Mouse (Mus musculus) hindbrain, embryonic 14.5 days (tissue): ENCODE measurements at regions not wholly inside any gene's neighbourhood (a gene's known extent, or its start where the extent isn't known, plus 50 kb on each side); places are given as distances from the start of the nearest gene placed in this dataset.

Experiments
- ATAC-seq: fragments of 200-750 bp; cut with Nextera tagmentation; 2 replicates; pipeline ENCODE4 v1.8.0; 2017; ENCODE audit warnings: moderate number of reproducible peaks, mild to moderate bottlenecking, moderate TSS enrichment, moderate library complexity; ENCODE audit not compliant: low FRiP score
- DNase-seq: peaks from one replicate; pipeline ENCODE4 v3.0.0-alpha.2; 2015; ENCODE audit warnings: low spot score
- H3K27ac ChIP-seq: fragments of 300-500 bp; sonication (generic); 2 replicates; pipeline ENCODE4 v1.5.1; 2014; ENCODE audit warnings: mild to moderate bottlenecking, moderate library complexity
- H3K27me3 ChIP-seq: fragments of 300-500 bp; sonication (generic); 2 replicates; pipeline ENCODE4 v1.6.1; 2014; ENCODE audit warnings: mild to moderate bottlenecking, low read length, mixed read lengths; ENCODE audit not compliant: control insufficient read depth, insufficient read depth
- H3K36me3 ChIP-seq: fragments of 300-500 bp; sonication (generic); replicated peaks from 2 replicates; pipeline ENCODE4 v1.6.1; 2014; ENCODE audit not compliant: control insufficient read depth, insufficient read depth
- H3K4me1 ChIP-seq: fragments of 300-500 bp; sonication (generic); replicated peaks from 2 replicates; pipeline ENCODE4 v1.6.1; 2014; ENCODE audit warnings: antibody characterized with exemption, low read length, mixed read lengths; ENCODE audit not compliant: control insufficient read depth, insufficient read depth
- H3K4me2 ChIP-seq: fragments of 300-500 bp; sonication (generic); replicated peaks from 2 replicates; pipeline ENCODE4 v1.6.1; 2014; ENCODE audit warnings: mild to moderate bottlenecking, moderate library complexity
- H3K4me3 ChIP-seq: fragments of 300-500 bp; sonication (generic); replicated peaks from 2 replicates; pipeline ENCODE4 v1.5.1; 2014; ENCODE audit warnings: mild to moderate bottlenecking, low read length
- H3K9ac ChIP-seq: fragments of 300-500 bp; sonication (generic); 2 replicates; pipeline ENCODE4 v1.6.1; 2014
- H3K9me3 ChIP-seq: fragments of 300-500 bp; sonication (generic); 2 replicates; pipeline ENCODE4 v1.6.1; 2016; ENCODE audit warnings: low read length; ENCODE audit not compliant: control insufficient read depth
- WGBS: fragments of 180-500 bp; shearing (Covaris S2); extraction: QIAGEN DNeasy Blood & Tissue Kit; methylation state at CpG from one replicate; pipeline ENCODE4 v1.1.7; 2014; 5-methylcytosine and 5-hydroxymethylcytosine counted together

GRCm38 (mm10) chr14:74511521-74511920, 129.1 kb upstream of the Htr2a start:
- Histone ChIP-seq H3K9ac (no peak overlapping the region), H3K27me3 (no peaks in the 10 kb centered on the region), H3K9me3 (no peaks in the 10 kb centered on the region), H3K36me3 (no peaks in the 10 kb centered on the region), H3K27ac (no peak overlapping the region), H3K4me2 (no peak overlapping the region), H3K4me1 (no peaks in the 10 kb centered on the region), H3K4me3 (no peak overlapping the region)
- DNase-seq (no peak), ATAC-seq (no peak)
- 88% methylated on average over 2 of the region's 2 CpGs for WGBS

DNA sequence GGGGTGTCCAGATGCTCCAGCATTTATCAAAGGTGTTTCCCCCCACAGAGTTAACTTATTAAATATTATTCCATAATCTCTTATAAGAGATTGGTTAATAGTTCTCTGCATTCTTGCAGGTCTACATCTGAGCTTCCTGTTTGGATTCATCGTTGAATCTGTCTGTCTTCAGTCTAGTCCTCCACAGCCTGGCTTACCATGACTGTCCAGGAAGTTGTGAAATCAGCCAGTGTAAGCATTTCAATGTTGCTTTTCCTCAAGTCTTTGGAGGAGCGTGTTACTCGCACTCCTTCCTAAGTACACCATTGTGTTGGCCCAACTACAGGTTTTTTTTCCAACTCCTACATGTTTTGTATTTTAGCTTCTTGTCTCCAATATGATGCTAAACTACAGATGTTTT, 124.2 kb upstream of the Htr2a start:
- 94% methylated on average over 3 of the region's 3 CpGs for WGBS
- no peaks in the 10 kb centered on the region for H3K36me3 ChIP-seq

DNA sequence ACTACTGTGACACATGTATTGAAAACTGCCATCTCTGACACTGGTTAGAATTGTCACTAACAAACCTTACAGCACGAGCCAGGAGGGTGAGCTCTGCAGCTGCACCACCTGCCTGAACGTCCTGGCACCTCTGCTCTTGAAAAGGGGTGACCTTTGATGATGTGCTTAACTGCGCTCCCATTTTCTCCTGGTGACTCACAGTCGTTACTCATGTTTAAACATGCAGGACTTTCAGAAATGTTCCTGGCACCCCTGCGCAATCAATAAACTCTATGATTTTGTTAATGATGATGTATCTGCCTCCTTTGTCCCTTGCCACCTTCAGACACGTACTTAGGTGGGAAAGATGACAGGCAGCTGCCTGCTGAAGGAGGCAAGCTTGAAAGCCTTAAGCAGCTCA, 121.1 kb upstream of the Htr2a start:
- ATAC-seq, result no peak
- no peak overlapping the region for H3K4me3 ChIP-seq
- no peak for DNase-seq
- WGBS, result 78% methylated on average over 6 of the region's 6 CpGs
- H3K4me1 ChIP-seq, result no peaks in the 10 kb centered on the region
- H3K27ac ChIP-seq, result no peak overlapping the region
- H3K36me3 ChIP-seq, result no peaks in the 10 kb centered on the region
- no peak overlapping the region for H3K9ac ChIP-seq
- H3K4me2 ChIP-seq, result no peak overlapping the region
- H3K9me3 ChIP-seq, result no peaks in the 10 kb centered on the region
- no peaks in the 10 kb centered on the region for H3K27me3 ChIP-seq

More for the DNA sequence above, 124.2 kb upstream of the Htr2a start:
- DNase-seq (no peak), ATAC-seq (no peak)
- H3K4me3 ChIP-seq, result no peak overlapping the region
- no peak overlapping the region for H3K4me2 ChIP-seq
- H3K4me1 ChIP-seq, result no peaks in the 10 kb centered on the region
- H3K9ac ChIP-seq, result no peak overlapping the region
- no peaks in the 10 kb centered on the region for H3K27me3 ChIP-seq
- H3K27ac ChIP-seq, result no peak overlapping the region
- no peaks in the 10 kb centered on the region for H3K9me3 ChIP-seq

DNA sequence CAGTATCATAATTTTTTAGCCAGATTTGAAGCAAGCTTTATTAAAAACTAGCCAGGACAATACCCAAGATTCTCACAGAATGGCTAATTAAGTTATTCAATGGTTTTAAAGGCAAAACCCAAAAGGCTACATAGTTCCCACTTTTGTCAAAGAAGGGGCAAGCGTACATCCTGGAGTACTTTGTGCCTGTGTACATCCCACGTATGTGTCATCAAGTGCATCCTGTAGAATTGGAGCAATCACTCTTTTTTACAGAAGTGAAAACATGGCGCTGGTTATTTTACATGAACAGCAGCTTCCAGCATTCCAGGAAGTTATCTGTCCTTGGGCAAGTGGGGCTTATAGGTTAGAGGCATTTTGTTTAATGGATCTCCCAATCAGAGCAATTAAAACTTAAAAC, 119.0 kb upstream of the Htr2a start:
- no peak overlapping the region for H3K27ac ChIP-seq
- no peak overlapping the region for H3K4me3 ChIP-seq
- 89% methylated on average over 3 of the region's 3 CpGs for WGBS
- no peaks in the 10 kb centered on the region for H3K4me1 ChIP-seq
- H3K9ac ChIP-seq, result no peak overlapping the region
- no peak overlapping the region for H3K4me2 ChIP-seq
- no peaks in the 10 kb centered on the region for H3K9me3 ChIP-seq
- H3K36me3 ChIP-seq, result no peaks in the 10 kb centered on the region
- DNase-seq (no peak), ATAC-seq (no peak)
- no peaks in the 10 kb centered on the region for H3K27me3 ChIP-seq

GRCm38 (mm10) chr14:74527246-74527645, 113.4 kb upstream of the Htr2a start:
- ATAC-seq (no peak), DNase-seq (no peak)
- no peaks in the 10 kb centered on the region for H3K9me3 ChIP-seq
- 71% methylated on average over 4 of the region's 4 CpGs for WGBS
- H3K9ac ChIP-seq, result no peak overlapping the region
- no peak overlapping the region for H3K27ac ChIP-seq
- H3K4me3 ChIP-seq, result no peak overlapping the region
- H3K27me3 ChIP-seq, result no peaks in the 10 kb centered on the region
- no peaks in the 10 kb centered on the region for H3K36me3 ChIP-seq
- H3K4me2 ChIP-seq, result no peak overlapping the region
- H3K4me1 ChIP-seq, result no peaks in the 10 kb centered on the region

- H3K27ac ChIP-seq, result no peak overlapping the region
- H3K4me1 ChIP-seq, result no peaks in the 10 kb centered on the region
- ATAC-seq (no peak), DNase-seq (no peak)
- no peaks in the 10 kb centered on the region for H3K27me3 ChIP-seq
- no peaks in the 10 kb centered on the region for H3K9me3 ChIP-seq
- no peak overlapping the region for H3K4me2 ChIP-seq
- no peak overlapping the region for H3K9ac ChIP-seq
- 79% methylated on average over 7 of the region's 7 CpGs for WGBS
- H3K4me3 ChIP-seq, result no peak overlapping the region
- no peaks in the 10 kb centered on the region for H3K36me3 ChIP-seq
These were observed 111.2 kb upstream of the Htr2a start for GRCm38 (mm10) chr14:74529368-74529951.

DNA sequence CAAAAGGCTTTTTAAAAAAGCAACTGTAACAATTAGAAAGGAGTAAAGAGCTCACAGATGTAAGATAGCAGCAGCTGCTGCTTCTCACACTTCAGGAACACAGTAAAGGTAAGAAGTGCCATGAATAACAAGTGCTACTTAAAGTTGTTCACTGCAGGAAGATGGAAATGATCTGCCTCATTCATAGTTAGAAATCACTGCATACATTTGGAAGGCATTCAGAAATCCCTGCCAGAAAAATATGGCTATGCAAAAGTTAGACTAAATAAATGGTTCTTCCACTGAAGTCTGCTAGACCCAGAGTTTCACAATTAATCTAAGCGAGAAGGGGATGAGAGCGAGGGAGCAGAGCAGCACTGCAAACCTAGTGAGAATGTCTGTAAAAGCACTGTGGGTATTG, 102.5 kb upstream of the Htr2a start:
- Histone ChIP-seq H3K9me3 (no peaks in the 10 kb centered on the region), H3K4me3 (no peak overlapping the region), H3K4me2 (no peak overlapping the region), H3K36me3 (no peaks in the 10 kb centered on the region), H3K27me3 (no peaks in the 10 kb centered on the region), H3K27ac (no peak overlapping the region), H3K4me1 (no peaks in the 10 kb centered on the region), H3K9ac (no peak overlapping the region)
- no peak for DNase-seq
- 90% methylated on average over 2 of the region's 2 CpGs for whole genome bisulfite sequencing
- no peak for ATAC-seq

DNA sequence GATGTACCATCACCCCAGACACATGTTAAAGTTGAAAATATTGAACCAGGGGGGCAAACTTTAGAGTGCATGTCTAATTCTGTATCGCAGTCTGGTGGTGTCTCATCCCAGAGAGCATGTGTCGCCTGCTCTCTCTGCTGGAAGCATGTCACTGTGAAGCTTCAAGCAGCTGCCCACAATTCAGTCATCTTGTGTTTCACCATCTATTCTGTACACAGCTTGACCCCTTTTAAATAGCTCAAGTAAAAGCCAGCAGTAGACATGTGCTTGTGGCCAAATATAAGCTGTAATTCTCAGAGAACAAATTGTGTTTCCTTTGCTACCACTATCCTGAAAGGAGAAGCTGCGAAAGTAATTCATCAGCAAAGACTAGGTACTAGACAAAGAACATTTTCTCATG, 96.6 kb upstream of the Htr2a start:
- H3K4me3 ChIP-seq, result no peak overlapping the region
- H3K9ac ChIP-seq, result no peak overlapping the region
- no peaks in the 10 kb centered on the region for H3K36me3 ChIP-seq
- WGBS, result 86% methylated on average over 3 of the region's 3 CpGs
- H3K4me1 ChIP-seq, result no peaks in the 10 kb centered on the region
- ATAC-seq (no peak), DNase-seq (no peak)
- no peak overlapping the region for H3K27ac ChIP-seq
- no peak overlapping the region for H3K4me2 ChIP-seq
- H3K9me3 ChIP-seq, result no peaks in the 10 kb centered on the region
- H3K27me3 ChIP-seq, result no peaks in the 10 kb centered on the region

- Histone ChIP-seq H3K9me3 (no peaks in the 10 kb centered on the region), H3K27ac (no peak overlapping the region), H3K4me3 (no peak overlapping the region), H3K27me3 (no peaks in the 10 kb centered on the region), H3K9ac (no peak overlapping the region), H3K4me1 (no peaks in the 10 kb centered on the region), H3K4me2 (no peak overlapping the region), H3K36me3 (no peaks in the 10 kb centered on the region)
- no peak for DNase-seq
- WGBS, result 83% methylated on average over 2 of the region's 2 CpGs
- ATAC-seq, result no peak
These were observed 89.5 kb upstream of the Htr2a start for GRCm38 (mm10) chr14:74551091-74551490.

- Histone ChIP-seq H3K27me3 (no peaks in the 10 kb centered on the region), H3K4me2 (no peak overlapping the region), H3K4me3 (no peak overlapping the region), H3K9ac (no peak overlapping the region), H3K9me3 (no peaks in the 10 kb centered on the region), H3K36me3 (no peaks in the 10 kb centered on the region), H3K27ac (no peak overlapping the region), H3K4me1 (no peaks in the 10 kb centered on the region)
- WGBS, result 71% methylated on average over 1 of the region's 1 CpGs
- DNase-seq (no peak), ATAC-seq (no peak)
These were observed 87.0 kb upstream of the Htr2a start for GRCm38 (mm10) chr14:74553636-74554035.
